Mouse (Mus musculus) spleen, adult 10 weeks (tissue): ENCODE results near the gene Rps11. TPM values are rescaled to one million over a fixed set of nuclear protein-coding genes. Genes with fewer than 3 reads are reported as not detected.

Experiments
- polyA plus RNA-seq: library from polyadenylated mRNA; stranded (reverse); fragments of 350-450 nt; fragmentation: Illumina TruSeq; extraction: RNeasy Lipid Tissue Mini Kit (QIAGEN cat#74804); gene quantifications from one replicate; pipeline ENCODE4 v1.2.3, GENCODE M21; 2015; ENCODE audit warnings: low replicate concordance; ENCODE audit not compliant: insufficient read depth

Rps11 gene
- 3,350 TPM for polyA plus RNA-seq

GRCm38 (mm10) chr7:45124224-45125143 is at the start of gene Rps11:
Gene Rps11 (minus strand): TSS chr7:45124439.

DNA sequence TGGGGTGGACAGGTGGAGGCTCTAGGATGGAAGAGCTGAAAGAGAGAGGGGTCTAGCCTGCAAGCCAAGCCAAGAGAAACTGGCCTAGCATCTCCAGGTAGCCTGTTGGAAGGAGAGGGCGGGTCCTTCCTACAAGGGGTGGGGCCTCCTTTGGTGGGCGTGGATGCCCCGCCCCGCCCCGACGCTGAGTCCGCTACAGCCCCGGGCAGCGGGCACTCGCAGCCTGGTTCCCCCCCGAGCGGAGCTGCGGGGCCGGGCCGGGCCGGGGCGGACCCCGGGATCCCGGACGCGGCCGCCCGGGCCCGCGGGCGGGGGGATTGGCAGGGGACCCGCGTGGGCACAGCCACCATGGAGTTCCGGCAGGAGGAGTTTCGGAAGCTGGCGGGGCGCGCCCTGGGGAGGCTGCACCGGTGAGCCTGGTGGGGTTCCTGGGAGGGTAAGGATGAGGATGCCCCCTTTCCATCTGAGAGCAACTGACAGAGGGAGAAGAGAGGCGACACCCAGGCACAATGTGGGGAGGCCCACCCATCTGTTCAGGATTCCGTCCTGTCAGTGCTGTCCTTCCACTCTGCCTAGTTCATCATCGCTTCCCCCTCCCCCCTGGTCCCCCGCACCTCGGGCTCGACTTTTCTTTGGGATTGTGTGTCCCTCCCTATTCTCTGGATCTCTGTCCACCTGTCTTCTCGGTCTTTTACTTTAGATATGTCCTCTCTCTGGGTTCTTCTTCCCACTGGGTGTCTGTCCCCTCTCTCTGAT is 39.7 kb upstream of the Rps11 start, which contains the start of gene Slc17a7:
TSS of gene Slc17a7 (plus strand) at position 215 of the 756 bp plus-strand sequence.

GRCm38 (mm10) chr7:45154096-45154992 is 30.1 kb upstream of the Rps11 start, which contains the start of the genes Pih1d1 and Aldh16a1:
Gene Pih1d1 (plus strand): TSS chr7:45154303.
Gene Aldh16a1 (minus strand): TSS chr7:45154584.

GRCm38 (mm10) chr7:45135993-45136567 is 11.8 kb upstream of the Rps11 start, which contains the start of the genes Gm45713 and Flt3l:
Gene Gm45713 (minus strand): TSS chr7:45136231.
Gene Flt3l (minus strand): TSS chr7:45136432.

DNA sequence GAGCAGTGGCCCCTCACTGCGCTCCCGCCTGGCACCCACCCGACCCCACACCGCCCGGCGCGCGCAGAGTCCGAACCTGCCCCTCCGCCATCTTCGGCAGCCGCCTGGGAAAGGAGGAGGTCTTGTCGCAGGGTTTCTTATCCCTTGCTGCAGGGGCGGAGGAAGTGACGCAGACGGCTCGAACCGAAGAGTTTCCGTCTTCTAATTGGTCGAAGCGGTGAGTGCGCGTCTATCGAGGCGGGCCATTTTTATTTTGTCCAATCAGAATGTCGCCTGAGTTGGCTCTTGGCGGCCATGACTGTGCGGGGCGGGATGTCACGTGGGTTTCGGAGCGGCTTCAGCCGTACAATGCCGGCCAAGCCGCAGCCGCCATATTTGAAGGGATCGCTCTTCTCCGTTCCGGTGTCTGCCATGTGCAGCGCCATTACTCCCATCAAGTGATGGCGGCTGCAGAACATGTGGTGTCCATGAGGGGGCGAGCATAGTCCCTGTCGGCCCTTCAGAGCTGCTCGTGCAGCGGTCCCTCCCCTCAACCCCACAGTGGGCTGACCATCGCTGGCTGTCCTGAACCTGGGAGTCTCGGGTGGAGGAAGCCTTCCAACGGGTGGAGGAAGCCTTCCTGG is 4.5 kb upstream of the Rps11 start, which contains the start of gene Rpl13a:
TSS of gene Rpl13a (minus strand) at position 138 of the 623 bp plus-strand sequence.

DNA sequence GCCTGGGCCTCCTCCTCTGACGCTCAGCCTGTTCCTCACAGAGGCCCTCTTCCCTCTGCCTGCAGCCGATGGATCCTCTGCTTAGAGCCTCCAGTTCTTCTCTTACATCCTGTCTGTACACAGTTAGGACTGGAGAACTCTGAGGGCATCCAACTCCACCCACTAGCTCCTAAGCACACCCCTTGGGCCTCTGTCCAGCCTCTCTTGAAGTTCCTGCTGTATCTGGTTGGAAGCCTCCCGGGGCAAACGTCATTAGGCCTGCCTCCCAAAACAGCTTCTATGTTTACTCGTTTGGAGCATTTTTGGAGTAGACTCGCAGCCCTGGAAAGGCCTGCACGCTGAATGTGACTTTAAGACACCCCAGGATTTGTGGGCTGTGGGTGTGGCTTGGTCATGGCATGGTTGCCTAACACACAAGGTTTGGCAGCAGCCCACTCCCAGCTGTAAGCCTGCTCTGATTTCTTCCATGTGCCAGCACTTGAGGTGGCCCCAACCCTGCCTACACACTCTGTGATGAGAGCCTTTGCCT is 20.5 kb downstream of the Rps11 start, which contains the start of gene Fcgrt:
TSS of gene Fcgrt (minus strand) at position 200 of the 529 bp plus-strand sequence.

GRCm38 (mm10) chr7:45092048-45092447 is 32.2 kb downstream of the Rps11 start, which contains the start of gene Rcn3:
Gene Rcn3 (minus strand): TSS chr7:45092221.

Other genes starting within 250 kb of the Rps11 start
- 14.6 TPM for gene Med25, start 231.7 kb downstream of the Rps11 start, polyA plus RNA-seq
- gene Fuz, start 228.4 kb downstream of the Rps11 start, polyA plus RNA-seq = 24.7 TPM
- 41.2 TPM for gene Ap2a1, start 194.9 kb downstream of the Rps11 start, polyA plus RNA-seq
- gene Tsks, start 181.2 kb downstream of the Rps11 start, polyA plus RNA-seq = not detected
- gene Cpt1c, start 149.6 kb downstream of the Rps11 start, polyA plus RNA-seq = 1.5 TPM
- gene Prmt1, start 137.9 kb downstream of the Rps11 start, polyA plus RNA-seq = 116 TPM
- gene Irf3, start 126.8 kb downstream of the Rps11 start, polyA plus RNA-seq = 140 TPM
- gene Bcl2l12, start 125.7 kb downstream of the Rps11 start, polyA plus RNA-seq = 6.8 TPM
- gene Scaf1, start 108.1 kb downstream of the Rps11 start, polyA plus RNA-seq = 22.6 TPM
- 30.0 TPM for gene Rras, start 106.5 kb downstream of the Rps11 start, polyA plus RNA-seq
- 4.3 TPM for gene Prr12, start 71.6 kb downstream of the Rps11 start, polyA plus RNA-seq
- 21.1 TPM for gene Nosip, start 62.0 kb downstream of the Rps11 start, polyA plus RNA-seq
- 3.5 TPM for gene Prrg2, start 61.8 kb downstream of the Rps11 start, polyA plus RNA-seq
- 9.4 TPM for gene Rcn3, start 32.2 kb downstream of the Rps11 start, polyA plus RNA-seq
- 45.8 TPM for gene Fcgrt, start 20.6 kb downstream of the Rps11 start, polyA plus RNA-seq
- 4,521 TPM for gene Rpl13a, start 4.3 kb upstream of the Rps11 start, polyA plus RNA-seq
- gene Gm45713, start 11.8 kb upstream of the Rps11 start, polyA plus RNA-seq = not detected
- gene Flt3l, start 12.0 kb upstream of the Rps11 start, polyA plus RNA-seq = 119 TPM
- gene Pih1d1, start 29.9 kb upstream of the Rps11 start, polyA plus RNA-seq = 19.7 TPM
- 25.4 TPM for gene Aldh16a1, start 30.1 kb upstream of the Rps11 start, polyA plus RNA-seq
- not detected for gene Slc17a7, start 39.5 kb upstream of the Rps11 start, polyA plus RNA-seq
- gene Gfy, start 55.1 kb upstream of the Rps11 start, polyA plus RNA-seq = not detected
- gene Pth2, start 56.6 kb upstream of the Rps11 start, polyA plus RNA-seq = not detected
- gene Ccdc155, start 80.5 kb upstream of the Rps11 start, polyA plus RNA-seq = 0.10 TPM
- gene Dkkl1, start 87.7 kb upstream of the Rps11 start, polyA plus RNA-seq = 0.99 TPM
- 2.5 TPM for gene Tead2, start 91.3 kb upstream of the Rps11 start, polyA plus RNA-seq
- gene Cd37, start 114.7 kb upstream of the Rps11 start, polyA plus RNA-seq = 398 TPM
- not detected for gene Slc6a16, start 116.6 kb upstream of the Rps11 start, polyA plus RNA-seq
- gene Slc6a21, start 153.1 kb upstream of the Rps11 start, polyA plus RNA-seq = 0.97 TPM
- gene Trpm4, start 209.3 kb upstream of the Rps11 start, polyA plus RNA-seq = 3.5 TPM
- gene Hrc, start 210.9 kb upstream of the Rps11 start, polyA plus RNA-seq = 0.15 TPM
- gene Ppfia3, start 242.6 kb upstream of the Rps11 start, polyA plus RNA-seq = 0.10 TPM
- gene Lin7b, start 246.1 kb upstream of the Rps11 start, polyA plus RNA-seq = not detected